Mouse (Mus musculus): ENCODE results near the gene Mid1ip1. TPM values are rescaled to one million over a fixed set of nuclear protein-coding genes. Genes with fewer than 3 reads are reported as not detected.

The Mid1ip1 gene
- total RNA-seq (2022), result 100 to 1,000 TPM in 3 of 4 experiments, 10 to 100 TPM in 1; 94.0 to 129 (median 102) TPM

DNA sequence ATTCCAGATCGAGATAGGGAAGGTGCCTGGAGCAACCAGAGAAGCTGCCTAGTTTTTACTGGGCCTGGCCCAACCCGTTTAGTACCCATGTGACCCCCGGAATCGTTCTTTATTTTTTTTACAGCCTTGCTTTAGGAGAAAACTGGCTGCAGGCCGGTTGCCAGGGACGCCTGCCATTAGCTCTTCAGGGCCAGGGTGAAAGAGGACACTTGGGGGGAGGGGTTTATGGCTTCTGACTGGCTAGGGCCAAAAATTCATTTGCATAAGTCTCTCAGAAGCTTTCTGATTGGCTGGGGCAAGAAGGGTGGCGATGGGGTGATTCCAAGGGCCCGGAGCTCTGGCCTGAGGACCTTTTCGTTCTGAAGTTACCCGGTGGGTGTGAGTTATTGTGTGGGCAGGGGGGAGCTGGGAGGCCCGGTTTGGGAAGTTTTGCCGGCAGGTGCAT is at the start of gene Mid1ip1:
Gene Mid1ip1, plus strand, starts transcription at position 318 of the 445 bp plus-strand sequence.
- DNase-seq, result peak; percentile 89

DNA sequence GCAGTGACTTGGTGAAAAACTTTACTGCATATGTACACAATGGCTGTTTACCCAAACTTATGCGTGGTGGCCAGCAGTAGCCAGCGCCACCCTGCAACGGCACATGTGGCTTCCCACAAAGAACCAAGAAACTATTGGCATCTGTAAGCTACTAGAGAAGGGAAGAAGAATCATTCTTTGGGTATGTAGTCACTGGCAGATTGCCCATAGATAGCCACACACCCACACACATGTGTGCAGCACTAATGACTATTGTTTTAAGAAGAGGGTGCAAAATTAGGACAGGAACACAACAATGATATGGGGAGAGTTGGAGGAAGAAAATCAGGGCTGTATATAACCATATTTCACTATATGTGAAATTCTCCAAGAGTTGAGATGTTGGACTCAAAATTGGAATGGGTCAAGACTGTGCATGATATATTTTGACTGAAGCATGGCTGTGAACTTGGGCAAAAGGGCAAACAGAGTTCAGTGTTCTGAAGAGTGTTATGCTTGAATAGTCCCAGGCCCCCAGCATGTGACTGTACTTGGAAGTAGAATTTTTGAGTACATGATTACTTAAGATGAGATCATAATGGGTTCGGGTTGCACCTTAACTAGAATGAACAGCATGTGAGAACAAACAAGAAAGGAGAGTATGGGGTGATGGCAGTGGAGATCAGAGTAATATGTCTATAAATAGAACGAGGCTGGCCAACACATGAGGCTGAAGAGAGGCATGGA is 20.2 kb upstream of the Mid1ip1 start:
- no peak for DNase-seq

DNA sequence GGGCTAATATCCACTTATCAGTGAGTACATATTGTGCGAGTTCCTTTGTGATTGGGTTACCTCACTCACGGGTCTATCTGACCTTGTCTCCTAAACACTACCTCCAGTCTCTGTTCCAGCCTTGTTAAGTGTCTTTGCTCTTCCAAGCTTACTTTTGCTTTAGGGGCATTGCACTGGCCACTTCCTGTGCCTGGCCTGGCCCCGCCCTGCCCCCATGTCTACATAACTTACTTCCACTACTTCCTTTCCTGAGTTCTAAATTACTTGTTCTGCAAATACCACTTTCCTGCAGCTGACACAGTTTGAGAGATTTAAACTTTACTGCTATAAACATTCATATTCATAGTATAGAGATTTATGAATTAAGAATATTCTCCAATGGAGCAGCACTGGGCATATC is 8.1 kb upstream of the Mid1ip1 start:
- no peak for DNase-seq

DNA sequence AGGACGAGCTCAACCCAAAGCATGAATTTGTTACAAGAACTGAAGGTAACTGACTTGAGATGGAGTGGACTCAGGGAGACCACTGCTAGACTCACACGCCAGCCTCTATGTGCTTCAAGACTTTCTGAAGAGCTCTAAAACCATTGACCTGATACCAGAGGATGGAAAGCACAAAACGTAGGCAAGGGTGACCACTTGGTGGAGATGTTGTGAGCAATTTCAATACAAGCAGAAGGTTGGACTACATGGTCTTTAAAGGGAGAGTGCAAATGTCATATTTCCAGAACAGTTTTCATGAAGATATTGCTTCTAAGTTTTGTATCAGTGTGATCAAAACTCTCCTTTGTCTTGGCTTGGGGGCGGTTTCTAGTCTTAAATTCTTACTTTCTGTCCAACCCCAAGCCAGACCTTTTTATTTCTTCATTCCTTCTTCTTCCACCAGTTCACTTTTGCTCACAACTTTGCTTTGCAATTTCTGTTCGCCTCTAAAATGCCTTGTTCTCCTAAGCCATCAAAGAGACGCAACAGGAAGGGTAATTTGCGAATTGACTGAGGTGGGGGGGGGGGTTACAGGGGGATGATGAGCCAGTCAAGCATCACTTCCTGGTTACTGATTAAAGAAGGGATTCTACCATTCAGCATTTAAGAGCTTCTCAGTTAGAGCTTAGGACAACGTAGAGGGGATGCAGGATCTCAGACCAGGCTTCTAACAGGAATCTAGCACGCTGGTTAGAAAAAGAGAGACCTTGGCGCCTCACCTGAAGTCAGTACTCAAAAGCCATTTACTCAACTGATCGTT is 775 bp upstream of the Mid1ip1 start:
- peak; percentile 6 for DNase-seq

DNA sequence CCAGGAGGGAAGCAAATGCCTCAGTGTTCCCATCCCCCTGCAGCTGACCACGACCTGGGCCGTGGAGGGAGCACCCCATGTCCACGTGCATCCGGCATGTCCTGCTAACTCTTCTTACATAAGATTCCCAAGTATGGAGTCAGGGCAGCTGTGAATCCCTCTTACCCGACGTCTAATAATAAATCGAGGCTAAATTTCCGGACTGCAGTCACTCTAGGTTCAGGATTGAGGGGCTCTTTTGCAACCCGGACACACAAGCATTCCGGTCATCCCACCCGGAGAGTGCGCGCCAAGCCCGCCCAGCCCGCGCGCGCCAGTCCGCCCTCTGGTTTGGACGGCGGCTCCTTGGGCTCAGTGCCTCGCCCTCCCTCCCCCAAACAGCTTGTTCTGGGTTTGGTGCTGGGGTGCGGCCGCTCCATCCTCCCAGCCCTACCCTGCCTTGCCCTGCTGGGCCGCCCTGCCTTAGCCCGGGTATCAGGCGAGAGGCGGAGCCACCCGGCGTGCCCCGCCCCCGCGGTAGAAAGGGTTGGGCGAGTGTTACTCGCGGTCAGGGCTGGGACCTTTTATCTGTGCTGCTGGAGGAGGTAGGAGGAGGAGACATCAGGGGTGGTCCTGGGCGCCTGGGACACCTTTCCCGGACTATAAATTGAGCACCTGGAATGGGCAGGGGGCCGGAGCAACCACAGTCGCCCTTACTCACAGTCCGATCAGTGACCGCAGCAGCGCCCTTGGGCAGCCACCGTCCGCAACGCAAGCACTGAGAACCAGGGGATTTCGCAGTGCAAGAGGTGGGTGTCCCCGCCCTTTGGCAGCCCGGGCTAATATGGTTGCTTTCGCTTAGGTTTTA is 2.3 kb downstream of the Mid1ip1 start:
- peak; percentile 91 for DNase-seq

DNA sequence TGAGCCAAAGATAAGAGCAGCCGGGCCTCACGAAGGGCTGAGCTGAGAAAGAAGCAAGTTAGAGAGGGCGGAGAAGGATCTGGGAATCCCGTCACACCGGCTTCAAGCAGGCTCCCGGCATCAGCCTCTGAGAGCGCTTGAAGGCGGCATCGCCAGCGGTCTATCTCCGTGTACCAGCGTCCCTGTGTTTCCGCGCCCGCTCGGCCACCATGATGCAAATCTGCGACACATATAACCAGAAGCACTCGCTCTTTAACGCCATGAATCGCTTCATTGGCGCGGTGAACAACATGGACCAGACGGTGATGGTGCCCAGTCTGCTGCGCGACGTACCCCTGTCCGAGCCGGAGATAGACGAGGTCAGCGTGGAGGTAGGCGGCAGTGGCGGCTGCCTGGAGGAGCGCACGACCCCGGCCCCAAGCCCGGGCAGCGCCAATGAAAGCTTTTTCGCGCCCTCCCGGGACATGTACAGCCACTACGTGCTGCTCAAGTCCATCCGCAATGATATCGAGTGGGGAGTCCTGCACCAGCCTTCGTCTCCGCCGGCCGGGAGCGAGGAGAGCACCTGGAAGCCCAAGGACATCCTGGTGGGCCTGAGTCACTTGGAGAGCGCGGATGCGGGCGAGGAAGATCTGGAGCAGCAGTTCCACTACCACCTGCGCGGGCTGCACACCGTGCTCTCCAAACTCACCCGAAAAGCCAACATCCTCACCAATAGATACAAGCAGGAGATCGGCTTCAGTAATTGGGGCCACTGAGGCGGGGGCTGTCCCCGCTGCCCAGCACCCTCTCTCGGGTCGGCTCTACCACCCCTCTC is 3.4 kb downstream of the Mid1ip1 start:
- DNase-seq, result peak; percentile 17

DNA sequence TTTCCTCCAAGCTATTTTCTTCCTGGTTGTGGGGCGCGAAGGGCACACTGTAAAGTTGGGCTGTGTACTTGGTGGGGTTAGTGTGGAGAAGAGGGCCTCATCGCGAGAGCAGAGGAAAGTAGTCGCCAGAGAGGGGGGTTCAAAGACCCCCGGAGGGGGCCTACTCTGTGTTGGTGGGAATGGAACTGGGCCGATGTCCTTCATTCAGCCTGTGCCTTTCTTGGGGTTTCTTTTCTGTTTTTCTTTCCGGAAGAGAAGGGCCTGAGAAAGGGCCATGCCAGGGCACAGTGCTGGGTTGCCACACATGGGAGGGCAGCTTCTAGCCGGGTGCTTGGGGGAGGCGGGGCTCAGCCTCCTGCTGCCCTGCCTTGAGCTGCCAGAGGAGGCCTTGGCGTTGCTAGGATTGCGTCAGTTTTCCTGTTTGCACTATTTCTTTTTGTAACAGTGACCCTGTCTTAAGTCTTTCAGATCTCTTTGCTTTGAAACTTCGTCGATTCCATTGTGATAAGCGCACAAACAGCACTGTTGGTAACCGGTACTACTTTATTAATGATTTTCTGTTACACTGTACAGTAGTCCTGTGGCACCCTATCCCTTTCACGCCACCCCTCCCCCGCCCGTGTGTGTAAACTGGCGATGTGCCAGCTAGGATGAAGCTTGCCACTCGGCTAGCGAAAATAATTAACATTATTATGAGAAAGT is 4.2 kb downstream of the Mid1ip1 start:
- peak; percentile 80 for DNase-seq

DNA sequence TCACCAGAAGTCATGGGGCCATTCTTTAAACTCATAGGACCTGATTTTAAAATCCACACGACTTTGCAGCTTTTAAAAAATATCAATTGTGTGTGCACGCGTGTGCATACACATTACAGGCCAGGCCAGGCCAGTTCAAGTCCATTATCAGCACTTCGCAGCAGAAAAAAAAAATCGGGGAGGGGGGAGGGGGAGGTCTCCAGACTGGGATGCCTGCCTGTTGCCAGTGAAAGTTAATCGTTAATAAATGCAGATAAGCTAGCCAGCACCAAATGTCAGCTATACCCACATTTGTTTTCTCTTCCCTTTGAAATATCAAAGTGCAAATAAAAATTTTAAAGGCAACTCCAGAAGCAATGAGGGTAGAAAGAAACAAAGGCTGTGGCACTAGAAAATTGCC is 5.6 kb downstream of the Mid1ip1 start:
- DNase-seq, result no peak

DNA sequence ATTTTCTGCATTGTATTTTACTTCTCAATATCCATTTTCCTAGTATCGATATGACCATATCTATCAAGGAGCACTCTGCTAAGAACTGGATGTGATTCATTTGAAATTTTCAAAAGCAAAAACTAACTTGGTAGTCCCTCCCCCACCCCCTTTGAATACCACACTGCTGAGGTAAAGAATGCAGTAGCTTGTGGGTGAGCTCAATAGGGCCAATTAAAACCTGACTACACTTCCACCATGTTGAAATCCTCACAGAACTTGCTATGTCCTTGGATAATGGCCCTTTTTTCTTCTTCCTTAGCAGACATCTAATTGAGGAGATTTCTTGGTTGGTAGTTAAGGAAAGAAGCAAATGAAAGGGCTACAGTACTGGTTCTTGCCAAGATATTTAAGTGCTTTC is 9.8 kb downstream of the Mid1ip1 start:
- no peak for DNase-seq

DNA sequence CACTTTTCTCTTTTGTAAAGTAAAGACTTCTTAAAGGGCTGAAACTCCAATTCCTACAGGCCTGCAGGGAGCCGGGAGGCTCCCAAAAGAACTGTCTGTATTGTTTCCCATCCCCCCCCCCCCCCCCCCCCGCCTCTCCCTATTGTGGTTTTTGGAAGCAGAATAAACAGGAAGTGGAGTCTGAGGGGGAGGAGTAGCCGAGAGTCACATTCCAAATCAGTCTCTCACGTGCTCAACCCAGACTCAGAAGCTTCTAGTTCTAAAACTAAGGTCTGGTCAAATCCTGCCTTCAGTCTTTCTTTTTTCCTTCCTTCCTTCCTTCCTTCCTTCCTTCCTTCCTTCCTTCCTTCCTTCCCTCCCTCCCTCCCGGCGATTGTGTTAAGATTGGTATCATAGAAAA is 14.7 kb downstream of the Mid1ip1 start:
- DNase-seq, result no peak

DNA sequence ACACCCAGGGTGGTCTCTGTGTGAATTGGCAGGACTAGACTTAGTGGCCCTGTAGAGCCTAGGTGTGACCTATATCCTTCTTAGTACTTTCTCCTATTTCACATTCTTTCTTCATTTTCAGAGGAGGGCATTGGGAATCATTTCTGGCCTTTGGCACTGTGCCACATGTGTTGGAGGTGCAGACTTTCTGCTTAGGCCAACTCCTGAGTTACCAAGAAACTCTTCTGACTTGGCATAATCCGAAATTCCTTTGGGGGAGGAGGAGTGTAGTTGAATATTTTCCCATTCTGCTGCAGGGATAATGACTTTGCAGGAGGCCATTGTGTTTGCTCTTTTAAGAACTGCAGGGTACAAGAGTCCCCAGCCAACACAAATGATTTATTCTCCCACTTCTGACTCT is 19.6 kb downstream of the Mid1ip1 start:
- DNase-seq, result no peak

DNA sequence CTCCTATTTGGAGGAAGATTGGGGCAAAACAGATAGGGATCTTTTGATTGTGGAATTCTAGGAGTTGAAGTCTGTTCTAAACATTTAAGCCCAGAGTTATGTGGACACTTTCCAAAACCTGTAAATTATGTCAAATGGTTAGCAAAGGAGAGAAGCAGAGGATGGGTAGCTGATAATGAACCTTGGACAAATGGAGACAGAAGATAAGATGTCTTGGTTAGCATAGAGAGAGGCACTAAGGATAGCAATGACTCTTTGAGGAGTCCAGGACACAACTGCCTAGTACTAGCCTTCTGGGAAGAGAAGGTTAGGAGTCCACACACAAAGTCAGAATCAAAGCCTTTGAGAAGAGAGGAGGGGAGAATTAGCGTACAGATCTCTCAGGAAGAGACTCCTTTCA is 20.1 kb downstream of the Mid1ip1 start:
- DNase-seq, result no peak

DNA sequence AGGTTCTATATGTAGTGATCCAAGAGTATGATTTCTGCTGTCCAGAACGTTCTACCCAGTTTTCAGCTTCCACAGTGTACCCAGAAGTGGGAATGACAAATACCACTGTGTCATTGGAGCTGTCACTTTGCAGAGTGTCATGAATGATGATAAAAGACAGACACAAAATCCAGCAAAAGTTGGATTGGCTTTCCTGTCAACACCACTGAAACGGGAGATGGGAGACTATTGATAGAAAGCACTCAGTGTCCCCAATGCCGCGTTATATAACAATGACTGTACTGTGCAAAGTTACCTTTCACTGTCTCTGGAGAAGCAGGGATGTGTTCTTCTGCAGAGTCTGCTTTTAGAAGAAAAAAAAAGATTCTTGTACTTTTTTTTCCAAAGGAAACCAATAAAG is 44.1 kb downstream of the Mid1ip1 start:
- no peak for DNase-seq

DNA sequence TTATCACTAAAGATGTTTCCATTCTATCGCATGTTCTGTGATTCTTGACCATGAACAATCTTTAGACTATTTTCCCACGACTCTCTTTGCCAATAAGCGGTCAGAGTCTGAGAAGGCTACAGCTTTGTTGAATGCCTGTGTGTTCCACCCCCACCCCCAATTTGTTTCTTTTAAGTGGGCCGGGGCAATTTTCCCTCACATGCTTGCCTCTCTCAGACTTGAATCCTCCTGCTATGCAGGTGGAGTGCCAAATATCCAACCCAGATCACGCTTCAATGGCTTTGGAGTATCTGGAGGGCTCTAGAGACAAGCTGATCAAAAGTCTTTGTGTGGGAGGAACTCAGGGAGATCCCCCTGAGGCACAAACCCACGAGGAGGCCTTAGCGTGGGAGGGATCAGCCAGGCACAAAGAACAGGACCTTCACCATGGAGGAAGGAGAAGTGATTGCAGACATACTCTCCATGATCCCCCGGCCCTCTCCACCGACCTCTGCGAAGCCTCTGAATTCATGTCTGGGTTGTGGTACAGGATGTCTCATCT is 48.7 kb downstream of the Mid1ip1 start:
- no peak for DNase-seq

Other genes starting within 250 kb of the Mid1ip1 start
- gene Tspan7, start 229.9 kb upstream of the Mid1ip1 start, total RNA-seq (2022), result 10 to 100 TPM; 75.8 to 92.0 (median 87.0) TPM

Data from adrenal gland, adult 8-10 months (tissue).